Mouse (Mus musculus) right cerebral cortex, postnatal 36 days (tissue): ENCODE results near the gene Ccdc120.

Experiments
- DNase-seq, 2 experiments: peaks; one replicate each; pipeline ENCODE4 v3.0.0; 2022; ENCODE audit warnings: low spot score in 2 of 2, mixed read lengths in 1 of 2

Ccdc120 gene

DNA sequence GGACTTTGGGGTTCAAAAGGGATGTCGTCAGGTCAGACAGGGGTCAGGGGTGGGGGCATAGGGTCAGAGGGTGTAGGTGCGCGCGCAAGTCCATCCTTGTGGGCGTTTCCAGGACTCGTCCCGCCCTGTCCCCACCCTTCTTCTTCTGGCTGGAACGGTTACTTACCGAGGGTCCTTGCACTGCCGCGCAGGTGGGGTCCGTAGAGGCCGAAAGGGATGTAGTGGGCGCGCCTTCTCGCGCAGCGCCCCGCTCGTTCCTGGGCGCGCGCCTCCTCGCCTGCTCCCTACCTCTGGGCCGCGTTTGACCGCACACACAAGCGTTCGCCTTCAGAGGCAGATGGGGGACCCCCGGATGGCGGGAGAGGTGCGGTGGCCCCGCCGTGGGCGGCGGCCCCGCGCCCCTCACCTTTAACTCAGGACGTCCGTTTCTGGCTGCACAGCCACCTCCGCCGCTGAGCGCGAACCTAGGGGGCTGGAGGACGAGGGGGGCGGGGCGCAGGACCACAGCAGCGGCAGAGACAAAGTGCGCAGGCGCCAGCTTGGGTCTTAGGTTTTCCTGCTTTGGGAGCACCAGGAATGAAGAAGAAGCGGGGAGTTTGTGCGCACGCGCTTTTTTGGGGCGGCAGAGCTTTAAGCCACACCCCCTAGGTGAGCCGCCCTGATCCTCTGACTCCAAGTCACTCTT is at the start of gene Ccdc120:
TSS of gene Ccdc120 (minus strand) at position 474 of the 685 bp plus-strand sequence.
- DNase-seq = peak; percentile 68 to 70

- no peak for DNase-seq
Measured at GRCm38 (mm10) chrX:7797327-7797726, 46.6 kb upstream of the Ccdc120 start.

GRCm38 (mm10) chrX:7795016-7795415 is 44.3 kb upstream of the Ccdc120 start:
- DNase-seq = no peak

DNA sequence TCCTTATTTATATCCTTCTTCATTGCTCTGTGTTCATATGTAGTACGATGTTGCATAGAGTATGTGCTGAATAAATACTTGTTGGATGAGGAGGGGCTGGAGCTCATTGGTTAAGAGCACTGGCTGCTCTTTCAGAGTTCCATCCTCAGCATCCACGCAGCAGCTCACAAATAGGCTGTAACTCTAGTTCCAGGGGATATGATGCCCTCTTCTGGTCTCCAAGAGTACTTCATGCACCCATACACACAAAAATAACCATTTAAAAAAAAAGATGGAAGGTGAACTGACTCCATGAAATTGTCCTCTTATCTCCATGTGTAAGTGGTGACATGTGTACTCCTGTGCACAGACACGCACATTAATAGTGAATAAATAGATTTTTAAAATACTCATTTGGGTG is 42.7 kb upstream of the Ccdc120 start:
- DNase-seq = no peak

DNA sequence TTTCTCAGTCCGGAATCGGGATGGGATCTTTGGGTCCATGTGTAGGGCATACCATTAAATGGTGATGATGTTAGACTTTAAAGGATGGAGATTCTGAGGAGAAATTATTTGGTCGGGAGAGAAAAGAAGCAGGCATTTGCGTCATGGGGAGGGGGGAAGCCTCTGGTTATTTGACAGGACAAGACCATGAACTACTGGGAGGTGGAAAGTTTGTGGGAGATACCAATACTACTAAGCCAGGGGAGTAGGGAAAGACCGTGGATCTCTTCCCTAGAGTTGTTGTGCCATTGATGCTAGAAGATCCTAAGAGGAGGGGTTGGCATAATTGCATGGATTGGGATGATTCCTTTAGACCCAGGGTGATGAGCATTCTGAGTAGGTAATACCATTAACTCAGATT is 39.6 kb upstream of the Ccdc120 start:
- DNase-seq = no peak

GRCm38 (mm10) chrX:7789542-7790136 is 38.9 kb upstream of the Ccdc120 start, which contains the start of gene Gripap1:
Gene Gripap1 (plus strand): TSS chrX:7789765.
- DNase-seq = peak; percentile 36 to 46

DNA sequence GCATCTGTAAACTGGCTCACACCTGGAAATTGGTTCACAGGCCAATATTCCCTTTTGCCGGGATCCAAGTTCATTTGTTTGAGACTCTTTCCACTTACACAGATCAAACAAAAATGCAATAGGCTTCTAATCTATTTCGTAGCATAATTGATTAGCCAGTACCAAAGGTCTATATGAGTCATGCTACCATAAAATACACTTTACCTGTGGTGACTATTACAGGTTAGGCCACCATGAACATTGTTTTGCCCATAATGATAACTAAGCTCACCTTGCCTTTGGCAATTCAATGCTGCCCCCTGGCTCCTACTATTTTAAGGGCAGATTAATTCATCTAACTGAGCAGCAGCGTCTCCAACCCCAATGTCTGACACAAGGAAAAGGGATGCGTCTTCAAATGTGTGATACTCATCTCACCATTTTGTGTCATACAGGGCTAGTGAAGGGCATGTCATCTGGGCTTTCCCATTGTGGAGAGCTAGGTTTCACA is 31.9 kb upstream of the Ccdc120 start:
- no peak for DNase-seq

- no peak for DNase-seq
Measured at GRCm38 (mm10) chrX:7779294-7779693, 28.6 kb upstream of the Ccdc120 start.

DNA sequence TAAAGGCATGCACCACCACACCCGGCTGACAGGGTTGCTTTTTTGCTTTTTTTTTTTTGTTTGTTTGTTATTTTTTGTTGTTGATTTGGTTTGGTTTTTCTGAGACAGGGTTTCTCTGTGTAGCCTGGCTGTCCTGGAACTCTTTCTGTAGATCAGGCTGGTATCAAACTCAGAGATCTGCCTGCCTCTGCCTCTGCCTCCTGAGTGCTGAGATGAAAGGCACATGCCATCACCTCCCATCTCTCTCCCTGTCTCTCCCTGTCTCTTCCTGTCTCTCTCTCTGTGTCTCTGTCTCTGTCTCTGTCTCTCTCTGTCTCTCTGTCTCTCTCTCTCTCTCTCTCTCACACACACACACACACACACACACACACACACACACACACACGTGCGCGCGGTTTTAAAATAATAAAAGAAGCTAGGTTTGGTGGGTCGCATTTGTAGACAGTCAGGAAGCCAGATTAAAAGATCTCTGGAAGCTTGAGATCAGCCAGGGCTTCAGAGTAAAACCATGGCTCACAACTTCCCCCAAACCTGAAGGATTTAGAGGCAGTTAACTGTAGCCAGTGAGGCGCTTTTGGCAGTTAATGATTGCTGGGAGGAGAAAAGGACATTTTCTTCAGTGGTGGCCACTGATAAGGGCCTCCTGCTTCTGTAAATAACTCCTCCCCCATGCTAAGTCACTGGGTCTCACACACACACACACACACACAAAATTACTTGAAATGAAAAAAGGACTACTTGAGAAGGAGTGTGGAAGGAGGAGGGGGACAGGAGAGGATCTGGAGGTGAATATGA is 27.9 kb upstream of the Ccdc120 start:
- DNase-seq = no peak

GRCm38 (mm10) chrX:7776329-7777082 is 25.8 kb upstream of the Ccdc120 start:
- no peak for DNase-seq

GRCm38 (mm10) chrX:7775501-7776205 is 24.9 kb upstream of the Ccdc120 start:
- no peak for DNase-seq

- no peak for DNase-seq
Measured at GRCm38 (mm10) chrX:7772766-7773165, 22.1 kb upstream of the Ccdc120 start.

GRCm38 (mm10) chrX:7769302-7770017 is 18.8 kb upstream of the Ccdc120 start:
- no peak for DNase-seq

DNA sequence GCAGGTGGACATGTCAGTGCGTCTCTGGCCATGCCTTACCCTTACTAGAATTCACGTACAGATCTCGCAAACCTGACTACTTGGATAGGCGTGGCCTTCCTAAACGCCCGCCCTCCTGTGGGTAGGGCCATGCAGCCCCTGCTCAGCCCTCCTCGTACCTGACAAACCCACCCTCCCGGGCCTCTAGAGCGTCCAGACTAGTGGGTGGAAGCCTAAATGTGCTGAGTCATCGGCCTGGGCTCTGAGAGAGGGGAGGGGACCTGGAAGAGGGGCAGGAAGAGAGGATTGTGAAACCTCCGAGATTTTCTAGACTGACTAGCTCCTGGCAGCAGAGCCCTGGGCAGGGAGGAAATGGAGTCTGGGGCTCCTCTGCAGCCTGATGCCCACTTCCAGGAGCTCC is 15.1 kb upstream of the Ccdc120 start:
- DNase-seq = no peak

DNA sequence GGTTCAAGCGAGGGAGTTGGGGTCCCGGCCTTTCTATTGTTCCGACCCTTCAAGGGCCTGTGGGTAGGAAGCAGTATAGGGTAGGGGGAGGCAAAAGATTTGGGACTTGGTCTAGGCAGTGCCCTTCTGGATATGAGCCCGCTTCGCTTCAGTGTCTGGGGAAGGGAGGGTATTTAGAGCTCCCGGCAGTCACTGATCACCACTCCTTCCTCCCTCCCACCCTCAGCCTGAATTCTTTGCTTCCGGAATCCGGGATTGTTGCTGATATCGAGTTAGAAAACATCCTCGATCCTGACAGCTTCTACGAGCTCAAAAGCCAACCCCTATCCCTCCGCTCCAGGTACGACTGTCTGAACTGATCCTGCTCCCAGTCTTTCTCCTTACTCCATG is 14.6 kb upstream of the Ccdc120 start:
- no peak for DNase-seq

GRCm38 (mm10) chrX:7764657-7765280 is 14.1 kb upstream of the Ccdc120 start:
- DNase-seq = no peak

DNA sequence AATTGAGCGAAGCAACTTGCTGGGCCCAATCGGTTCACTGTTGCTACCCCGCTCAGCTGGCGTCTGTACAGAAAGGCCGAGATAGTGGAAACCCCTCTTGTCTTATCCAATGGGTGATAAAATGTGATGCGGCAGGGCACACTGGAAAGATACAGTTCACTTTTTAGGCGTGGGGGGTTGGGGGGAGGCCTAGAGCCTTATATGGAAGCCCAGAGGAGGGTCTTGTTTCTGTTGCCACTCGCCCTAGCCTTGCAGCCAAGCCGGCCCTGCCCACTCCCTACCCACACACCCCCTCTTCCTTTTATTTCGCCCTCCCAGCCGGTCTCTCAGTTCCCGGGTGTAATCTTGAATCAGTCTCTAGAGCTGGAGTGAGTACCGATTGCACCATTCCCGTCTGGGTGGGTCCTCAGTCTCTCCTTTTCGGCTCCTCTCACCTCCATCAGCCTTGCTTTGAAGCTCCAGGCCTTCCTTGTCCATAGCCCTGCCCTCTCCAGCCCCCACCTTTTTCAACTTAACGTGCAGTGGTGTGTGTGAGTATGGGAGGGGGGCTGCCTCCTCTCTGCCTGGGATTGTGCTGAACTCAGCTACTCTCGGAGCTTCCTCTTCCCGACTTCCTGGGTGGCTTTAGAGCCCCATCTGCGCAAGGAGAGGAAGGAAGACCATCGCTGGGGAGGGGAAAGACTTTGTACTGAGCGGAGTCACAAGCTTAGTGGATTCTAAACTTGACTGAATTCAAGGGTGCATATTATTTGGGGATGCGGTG is 13.1 kb upstream of the Ccdc120 start:
- no peak for DNase-seq

GRCm38 (mm10) chrX:7762921-7763197 is 12.2 kb upstream of the Ccdc120 start:
- no peak for DNase-seq

DNA sequence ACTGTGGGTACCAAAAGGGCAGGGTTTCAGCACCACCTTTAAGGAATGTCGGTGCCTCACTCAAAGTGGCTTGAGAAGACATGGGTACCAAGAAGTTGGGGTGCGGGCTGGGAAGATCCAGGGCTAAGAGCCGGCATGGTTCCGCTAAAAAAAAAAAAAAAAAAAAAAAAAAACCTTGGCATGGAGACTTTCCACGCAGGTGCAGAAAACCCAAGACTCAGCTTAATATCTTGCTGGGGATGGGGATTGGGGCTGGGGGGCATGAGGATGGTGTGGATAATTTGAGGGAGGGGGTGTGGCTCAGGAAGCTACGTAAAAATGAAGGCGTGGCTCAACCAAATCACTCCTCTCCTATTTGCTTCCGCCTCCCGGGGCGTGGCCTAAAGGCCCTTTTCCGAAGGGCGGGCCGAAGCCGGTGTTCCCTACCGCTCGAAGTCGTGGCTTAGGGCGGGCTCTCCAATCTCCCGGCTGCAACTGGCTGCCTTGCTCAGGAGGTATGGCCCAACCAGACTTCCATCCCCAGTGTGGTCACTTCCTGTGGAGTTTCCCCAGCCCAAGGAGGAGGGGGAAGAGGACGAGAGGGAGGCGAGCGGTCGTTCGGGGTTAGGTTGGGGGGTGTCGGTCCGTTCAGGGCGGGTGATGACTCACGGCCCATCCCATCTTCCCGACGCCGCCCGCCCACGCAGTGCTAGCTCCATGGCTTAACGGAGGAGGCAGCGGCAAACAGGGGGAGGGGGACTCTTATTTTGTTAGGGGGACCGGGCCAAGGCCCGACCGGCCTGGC is 11.6 kb upstream of the Ccdc120 start, which contains the start of gene Tfe3:
TSS of gene Tfe3 (plus strand) at position 424 of the 784 bp plus-strand sequence.
- peak; percentile 89 to 92 for DNase-seq
